Mouse (Mus musculus) intestine, embryonic 16.5 days (tissue): ENCODE results near the gene Gm20388. TPM values are rescaled to one million over a fixed set of nuclear protein-coding genes. Genes with fewer than 3 reads are reported as not detected.

Experiments
- ATAC-seq: fragments of 200-750 bp; cut with Nextera tagmentation; 2 replicates; pipeline ENCODE4 v1.8.0; 2017; ENCODE audit warnings: moderate TSS enrichment, moderate library complexity
- H3K27ac ChIP-seq: fragments of 300-500 bp; sonication (generic); 2 replicates; pipeline ENCODE4 v1.5.1; 2014; ENCODE audit warnings: mild to moderate bottlenecking, low read length
- H3K27me3 ChIP-seq: fragments of 300-500 bp; sonication (generic); replicated peaks from 2 replicates; pipeline ENCODE4 v1.6.1; 2014; ENCODE audit warnings: low read length, control low read depth, mixed read lengths; ENCODE audit not compliant: control insufficient read depth, insufficient read depth
- H3K36me3 ChIP-seq: fragments of 300-500 bp; sonication (generic); 2 replicates; pipeline ENCODE4 v1.6.1; 2014; ENCODE audit warnings: low read length, control low read depth; ENCODE audit not compliant: control insufficient read depth, insufficient read depth
- H3K4me1 ChIP-seq: fragments of 300-500 bp; sonication (generic); 2 replicates; pipeline ENCODE4 v1.6.1; 2014; ENCODE audit warnings: low read length, control low read depth, mixed read lengths; ENCODE audit not compliant: control insufficient read depth, insufficient read depth
- H3K4me2 ChIP-seq: fragments of 300-500 bp; sonication (generic); 2 replicates; pipeline ENCODE4 v1.6.1; 2014; ENCODE audit warnings: low read depth, low read length, control low read depth
- H3K4me3 ChIP-seq: fragments of 300-500 bp; sonication (generic); 2 replicates; pipeline ENCODE4 v1.5.1; 2014; ENCODE audit warnings: mild to moderate bottlenecking, low read length
- H3K9ac ChIP-seq: fragments of 300-500 bp; sonication (generic); 2 replicates; pipeline ENCODE4 v1.6.1; 2014; ENCODE audit warnings: low read depth, low read length
- H3K9me3 ChIP-seq: fragments of 300-500 bp; sonication (generic); 2 replicates; pipeline ENCODE4 v1.6.1; 2016; ENCODE audit warnings: low read length, control low read depth; ENCODE audit not compliant: control insufficient read depth
- WGBS: fragments of 180-500 bp; shearing (Covaris S2); extraction: QIAGEN DNeasy Blood & Tissue Kit; methylation state at CpG from one replicate; pipeline ENCODE4 v1.1.7; 2014; 5-methylcytosine and 5-hydroxymethylcytosine counted together
- polyA plus RNA-seq: library from polyadenylated mRNA; unstranded; fragments of >200 nt; fragmentation: Nextera tagmentation; extraction: Ambion mirVana; gene quantifications from 2 replicates; pipeline ENCODE4 v1.2.1, GENCODE M21; 2015

The Gm20388 gene
- polyA plus RNA-seq, 1 experiment from 2014 or later = 5.8 TPM

GRCm38 (mm10) chr8:120565151-120565711 lies 654.6 kb downstream of the Gm20388 start:
- peaks cover 44% of the 10 kb centered on the region for H3K4me1 ChIP-seq
- H3K9me3 ChIP-seq = no peaks in the 10 kb centered on the region
- H3K27ac ChIP-seq = no peak overlapping the region
- H3K36me3 ChIP-seq = peaks cover 29% of the 10 kb centered on the region
- 34% methylated on average over 7 of the region's 7 CpGs for WGBS
- H3K4me3 ChIP-seq = no peak overlapping the region
- H3K4me2 ChIP-seq = no peak overlapping the region
- no peaks in the 10 kb centered on the region for H3K27me3 ChIP-seq
- no peak overlapping the region for H3K9ac ChIP-seq
- no peak for ATAC-seq

- no peak overlapping the region for H3K4me2 ChIP-seq
- no peak overlapping the region for H3K27ac ChIP-seq
- no peak overlapping the region for H3K4me3 ChIP-seq
- ATAC-seq = no peak
- WGBS = 83% methylated on average over 8 of the region's 8 CpGs
- H3K9me3 ChIP-seq = no peaks in the 10 kb centered on the region
- H3K36me3 ChIP-seq = peaks cover 35% of the 10 kb centered on the region
- no peak overlapping the region for H3K9ac ChIP-seq
- H3K4me1 ChIP-seq = peaks cover 40% of the 10 kb centered on the region
- H3K27me3 ChIP-seq = no peaks in the 10 kb centered on the region
Measured at GRCm38 (mm10) chr8:120566681-120567080, 656.0 kb downstream of the Gm20388 start.

GRCm38 (mm10) chr8:120567731-120568130 lies 657.1 kb downstream of the Gm20388 start:
- no peak for ATAC-seq
- Histone ChIP-seq H3K9me3 (no peaks in the 10 kb centered on the region), H3K27me3 (no peaks in the 10 kb centered on the region), H3K36me3 (peaks cover 40% of the 10 kb centered on the region), H3K4me3 (no peak overlapping the region), H3K27ac (no peak overlapping the region), H3K9ac (no peak overlapping the region), H3K4me1 (peaks cover 29% of the 10 kb centered on the region), H3K4me2 (no peak overlapping the region)
- WGBS = 97% methylated on average over 17 of the region's 17 CpGs

- Histone ChIP-seq H3K4me3 (no peak overlapping the region), H3K27ac (no peak overlapping the region), H3K4me1 (peaks cover 24% of the 10 kb centered on the region), H3K9ac (no peak overlapping the region), H3K9me3 (no peaks in the 10 kb centered on the region), H3K4me2 (no peak overlapping the region), H3K36me3 (peaks cover 45% of the 10 kb centered on the region), H3K27me3 (no peaks in the 10 kb centered on the region)
- 96% methylated on average over 37 of the region's 37 CpGs for WGBS
- ATAC-seq = no peak
Measured at GRCm38 (mm10) chr8:120568164-120568798, 657.6 kb downstream of the Gm20388 start.

GRCm38 (mm10) chr8:120569123-120569522 lies 658.5 kb downstream of the Gm20388 start:
- no peaks in the 10 kb centered on the region for H3K27me3 ChIP-seq
- H3K4me2 ChIP-seq = no peak overlapping the region
- 96% methylated on average over 17 of the region's 17 CpGs for WGBS
- no peak overlapping the region for H3K4me3 ChIP-seq
- no peak overlapping the region for H3K9ac ChIP-seq
- H3K36me3 ChIP-seq = peaks cover 53% of the 10 kb centered on the region
- no peak for ATAC-seq
- H3K27ac ChIP-seq = no peak overlapping the region
- peaks cover 15% of the 10 kb centered on the region for H3K4me1 ChIP-seq
- H3K9me3 ChIP-seq = no peaks in the 10 kb centered on the region

GRCm38 (mm10) chr8:120569939-120570715 lies 659.5 kb downstream of the Gm20388 start:
- no peak overlapping the region for H3K27ac ChIP-seq
- H3K27me3 ChIP-seq = no peaks in the 10 kb centered on the region
- ATAC-seq = peak; percentile 7; the same call in 1 of the 2 replicates
- H3K4me1 ChIP-seq = peaks cover 7% of the 10 kb centered on the region; the same call in 1 of the 2 replicates
- H3K36me3 ChIP-seq = peaks cover 62% of the 10 kb centered on the region
- 55% methylated on average over 13 of the region's 13 CpGs for WGBS
- no peak overlapping the region for H3K9ac ChIP-seq
- H3K4me3 ChIP-seq = no peak overlapping the region
- H3K4me2 ChIP-seq = no peak overlapping the region
- no peaks in the 10 kb centered on the region for H3K9me3 ChIP-seq

- no peaks in the 10 kb centered on the region for H3K27me3 ChIP-seq
- no peaks in the 10 kb centered on the region for H3K4me1 ChIP-seq
- no peak overlapping the region for H3K9ac ChIP-seq
- ATAC-seq = no peak
- WGBS = 87% methylated on average over 8 of the region's 8 CpGs
- H3K36me3 ChIP-seq = peaks cover 69% of the 10 kb centered on the region
- H3K27ac ChIP-seq = no peak overlapping the region
- no peak overlapping the region for H3K4me2 ChIP-seq
- H3K4me3 ChIP-seq = no peak overlapping the region
- H3K9me3 ChIP-seq = no peaks in the 10 kb centered on the region
Measured at GRCm38 (mm10) chr8:120571561-120571960, 660.9 kb downstream of the Gm20388 start.

GRCm38 (mm10) chr8:120572534-120572933 lies 661.9 kb downstream of the Gm20388 start:
- Histone ChIP-seq H3K4me3 (no peak overlapping the region), H3K4me2 (no peak overlapping the region), H3K9me3 (no peaks in the 10 kb centered on the region), H3K27ac (no peak overlapping the region), H3K36me3 (peaks cover 68% of the 10 kb centered on the region), H3K4me1 (no peaks in the 10 kb centered on the region), H3K27me3 (no peaks in the 10 kb centered on the region), H3K9ac (no peak overlapping the region)
- WGBS = 83% methylated on average over 20 of the region's 21 CpGs
- ATAC-seq = no peak

GRCm38 (mm10) chr8:120573866-120574265 lies 663.2 kb downstream of the Gm20388 start:
- no peak overlapping the region for H3K4me3 ChIP-seq
- H3K27me3 ChIP-seq = no peaks in the 10 kb centered on the region
- H3K36me3 ChIP-seq = peaks cover 64% of the 10 kb centered on the region
- no peaks in the 10 kb centered on the region for H3K4me1 ChIP-seq
- no peak overlapping the region for H3K27ac ChIP-seq
- no peaks in the 10 kb centered on the region for H3K9me3 ChIP-seq
- H3K4me2 ChIP-seq = no peak overlapping the region
- ATAC-seq = no peak
- WGBS = 76% methylated on average over 11 of the region's 11 CpGs
- H3K9ac ChIP-seq = no peak overlapping the region
